Mouse (Mus musculus) erythroblast, embryonic 14.5 days (primary cell): ENCODE measurements around the gene Aff3.

Experiments used
- GATA1 ChIP-seq: IDR thresholded peaks from 2 replicates; pipeline ENCODE4 v1.6.1; 2012; ENCODE audit warnings: low read length, inconsistent platforms, mixed read lengths
- TAL1 ChIP-seq: IDR thresholded peaks from 3 replicates; pipeline ENCODE4 v1.6.1; 2012; ENCODE audit warnings: low read length, inconsistent platforms, mixed read lengths

DNA sequence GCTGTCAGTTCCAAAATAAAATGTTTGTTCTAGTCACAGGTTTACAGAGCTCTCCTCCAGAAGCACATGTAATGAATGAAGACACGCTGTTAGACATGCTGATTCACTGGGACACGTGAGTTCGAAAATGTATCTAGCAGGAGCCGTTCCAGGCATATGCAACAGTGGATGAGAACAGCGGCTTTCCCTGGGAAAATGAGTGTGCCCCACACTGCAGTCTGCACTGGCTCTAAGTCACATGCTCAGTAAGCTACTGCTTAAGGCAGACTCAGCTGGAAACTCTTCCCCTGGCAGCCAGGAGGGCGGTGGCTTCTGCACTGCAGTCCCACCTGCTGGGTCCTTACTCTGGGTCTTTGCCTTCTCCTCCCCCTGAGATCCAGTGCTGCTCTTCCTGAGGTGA, 271.2 kb downstream of the Aff3 start:
- TF ChIP-seq GATA1 (no peak), TAL1 (no peak)
